Mouse (Mus musculus) myocyte (in vitro differentiated cells): ENCODE measurements around the gene Myo18a. TPM values are rescaled to one million over a fixed set of nuclear protein-coding genes. Genes with fewer than 3 reads are reported as not detected.
A peak's percentile ranks its signal among the peaks of the same experiment; 100 is the strongest.

Source experiments
- H3K27me3 ChIP-seq: one replicate; pipeline ENCODE4 v1.6.1; 2011; ENCODE audit not compliant: control insufficient read depth, insufficient read depth, insufficient read length
- H3K36me3 ChIP-seq: one replicate; pipeline ENCODE4 v1.6.1; 2011; ENCODE audit not compliant: control insufficient read depth, insufficient read depth
- H3K4me2 ChIP-seq: one replicate; pipeline ENCODE4 v1.6.1; 2011; ENCODE audit warnings: low read depth, control low read depth
- H3K4me3 ChIP-seq: one replicate; pipeline ENCODE4 v1.5.1; 2011; ENCODE audit warnings: mild to moderate bottlenecking, control low read depth, moderate library complexity
- H3K79me2 ChIP-seq: one replicate; pipeline ENCODE4 v1.6.1; 2011; ENCODE audit not compliant: control insufficient read depth, insufficient read depth
- H3ac ChIP-seq: one replicate; pipeline ENCODE4 v1.6.1; 2011; ENCODE audit not compliant: control insufficient read depth, insufficient read length
- CEBPB ChIP-seq: IDR thresholded peaks from 2 replicates; pipeline ENCODE4 v1.6.1; 2011; ENCODE audit warnings: mild to moderate bottlenecking, moderate library complexity; ENCODE audit not compliant: poor library complexity, insufficient read depth, severe bottlenecking
- E2F4 ChIP-seq: IDR thresholded peaks from one replicate; pipeline ENCODE4 v1.6.1; 2011; ENCODE audit warnings: mild to moderate bottlenecking, control low read depth, moderate library complexity; ENCODE audit not compliant: insufficient read depth
- MAX ChIP-seq: IDR thresholded peaks from one replicate; pipeline ENCODE4 v1.6.1; 2011; ENCODE audit warnings: low read depth, mild to moderate bottlenecking, control low read depth
- MYOD1 ChIP-seq, 3 experiments: IDR thresholded peaks; one replicate each; pipeline ENCODE4 v1.6.1; 2011; ENCODE audit warnings: control low read depth in 2 of 3, low read depth in 2 of 3, mild to moderate bottlenecking in 2 of 3, moderate library complexity in 1 of 3; ENCODE audit not compliant: insufficient read length in 2 of 3, control insufficient read depth in 1 of 3
- MYOG ChIP-seq, 3 experiments: IDR thresholded peaks; one replicate each; pipeline ENCODE4 v1.6.1; 2011; ENCODE audit warnings: control low read depth in 2 of 3, low read depth in 2 of 3, mild to moderate bottlenecking in 2 of 3; ENCODE audit not compliant: insufficient read length in 2 of 3, control insufficient read depth in 1 of 3, insufficient read depth in 1 of 3
- POLR2A ChIP-seq: IDR thresholded peaks from one replicate; pipeline ENCODE4 v1.6.1; 2011; ENCODE audit warnings: low read depth, mild to moderate bottlenecking, control low read depth, moderate library complexity; ENCODE audit not compliant: insufficient read length
- POLR2AphosphoS2 ChIP-seq: IDR thresholded peaks from one replicate; pipeline ENCODE4 v1.6.1; 2011; ENCODE audit warnings: low read depth, control low read depth; ENCODE audit not compliant: insufficient read length
- REST ChIP-seq: IDR thresholded peaks from one replicate; pipeline ENCODE4 v1.6.1; 2011; ENCODE audit warnings: mild to moderate bottlenecking, control low read depth, moderate library complexity; ENCODE audit not compliant: insufficient read depth, insufficient read length
- SRF ChIP-seq: IDR thresholded peaks from one replicate; pipeline ENCODE4 v1.6.1; 2011; ENCODE audit warnings: low read depth; ENCODE audit not compliant: control insufficient read depth, insufficient read length
- TCF12 ChIP-seq: IDR thresholded peaks from one replicate; pipeline ENCODE4 v1.6.1; 2011; ENCODE audit warnings: mild to moderate bottlenecking, control low read depth; ENCODE audit not compliant: poor library complexity, insufficient read depth, severe bottlenecking
- TCF3 ChIP-seq: IDR thresholded peaks from one replicate; pipeline ENCODE4 v1.6.1; 2011; ENCODE audit warnings: low read depth, control low read depth; ENCODE audit not compliant: insufficient read length
- USF1 ChIP-seq: IDR thresholded peaks from one replicate; pipeline ENCODE4 v1.6.1; 2011; ENCODE audit warnings: low read depth, mild to moderate bottlenecking, control low read depth, moderate library complexity
- polyA plus RNA-seq: library from polyadenylated mRNA; unstranded; fragments of >200 nt; fragmentation: generic; extraction: Trizol; gene quantifications from one replicate; pipeline ENCODE4 v1.2.1, GENCODE M21; 2012; ENCODE audit warnings: missing spikeins

Gene Myo18a
- polyA plus RNA-seq, 1 experiment = 169 TPM

DNA sequence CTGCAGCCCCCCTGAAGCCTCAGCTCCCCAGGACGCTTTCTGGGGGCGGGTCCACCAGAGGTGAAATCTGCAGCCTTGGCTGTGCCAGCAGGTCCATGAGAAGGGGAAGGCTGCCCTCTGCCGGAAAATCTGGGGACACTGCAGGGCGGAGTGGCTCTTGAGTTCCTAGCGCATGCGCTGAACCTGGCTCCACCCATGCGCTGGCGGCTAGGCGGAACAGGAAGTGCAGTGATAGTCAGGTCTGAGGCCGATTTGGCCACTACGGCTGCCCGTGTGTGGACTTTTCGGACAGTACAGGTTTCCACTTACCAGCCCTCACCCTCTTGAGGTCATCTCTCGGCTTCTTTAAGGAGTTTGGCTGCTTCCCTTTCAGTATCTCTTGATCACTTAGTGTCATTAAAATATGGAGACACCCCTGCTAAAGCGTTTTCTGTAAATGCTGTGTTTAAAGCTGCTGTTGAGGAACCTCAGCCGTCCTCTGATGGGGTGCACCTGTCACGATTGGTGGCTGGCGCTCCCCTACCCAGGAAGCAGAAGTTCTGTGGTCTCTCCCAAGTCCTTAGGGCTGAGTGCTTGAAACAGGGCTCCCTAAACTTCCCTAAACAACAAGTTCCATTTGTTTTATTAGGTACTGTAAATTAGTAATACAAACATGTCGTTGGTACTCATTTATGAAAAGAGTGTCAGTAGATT lies 30.3 kb downstream of the Myo18a start:
- peak; percentile 94 for TF ChIP-seq POLR2AphosphoS2
- TF ChIP-seq MYOD1 (IDR thresholded peaks at IDR 0.05; ENCODE audit: control insufficient read depth in 1 of 3, insufficient read length in 2 of 3, low read depth in 2 of 3) = peak in 1 of 3 experiments; percentile 46
- TF ChIP-seq E2F4 = no peak
- peak; percentile 94 for TF ChIP-seq POLR2A
- TF ChIP-seq MYOG (IDR thresholded peaks at IDR 0.05; ENCODE audit: control insufficient read depth in 1 of 3, insufficient read depth in 1 of 3, insufficient read length in 2 of 3, low read depth in 2 of 3) = peak in 1 of 3 experiments; percentile 38
- Histone ChIP-seq H3K79me2 (peaks cover 10% of the 10 kb centered on the region), H3K4me2 (peak overlapping the region; percentile 95), H3ac (no peak overlapping the region), H3K4me3 (peak overlapping the region; percentile 16), H3K36me3 (no peaks in the 10 kb centered on the region), H3K27me3 (no peaks in the 10 kb centered on the region)

DNA sequence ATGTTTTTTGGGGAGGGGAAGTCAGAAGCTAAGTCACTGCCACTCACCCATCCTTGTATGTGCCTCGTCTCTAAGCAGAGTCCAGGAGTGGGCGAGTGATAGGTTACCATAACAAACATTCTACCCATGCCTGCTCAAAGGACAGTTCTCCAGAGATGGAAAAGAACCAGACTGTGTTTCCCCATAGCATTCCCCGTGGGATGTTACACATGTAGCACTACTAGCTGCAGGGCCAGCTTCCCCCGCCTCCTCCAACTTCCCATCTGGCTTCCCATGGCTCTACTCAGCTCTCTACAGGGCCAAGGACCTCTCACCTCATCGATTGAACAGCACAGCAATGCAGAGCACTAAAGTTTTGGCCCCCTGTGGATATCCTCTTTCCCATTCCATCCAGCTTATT lies 32.2 kb downstream of the Myo18a start:
- TF ChIP-seq CEBPB = no peak
- no peak for TF ChIP-seq POLR2A
- TF ChIP-seq TCF3 = no peak
- TF ChIP-seq TCF12 = no peak
- no peak for TF ChIP-seq SRF
- no peak for TF ChIP-seq MAX
- TF ChIP-seq E2F4 = no peak
- TF ChIP-seq MYOD1 (IDR thresholded peaks at IDR 0.05; ENCODE audit: control insufficient read depth in 1 of 3, insufficient read length in 2 of 3, low read depth in 2 of 3) = no peak
- TF ChIP-seq REST = no peak
- TF ChIP-seq MYOG (IDR thresholded peaks at IDR 0.05; ENCODE audit: control insufficient read depth in 1 of 3, insufficient read depth in 1 of 3, insufficient read length in 2 of 3, low read depth in 2 of 3) = no peak
- no peak for TF ChIP-seq USF1
- no peak for TF ChIP-seq POLR2AphosphoS2
- Histone ChIP-seq H3K4me3 (no peak overlapping the region), H3ac (no peak overlapping the region), H3K79me2 (peaks cover 10% of the 10 kb centered on the region), H3K4me2 (no peak overlapping the region), H3K36me3 (no peaks in the 10 kb centered on the region), H3K27me3 (no peaks in the 10 kb centered on the region)

DNA sequence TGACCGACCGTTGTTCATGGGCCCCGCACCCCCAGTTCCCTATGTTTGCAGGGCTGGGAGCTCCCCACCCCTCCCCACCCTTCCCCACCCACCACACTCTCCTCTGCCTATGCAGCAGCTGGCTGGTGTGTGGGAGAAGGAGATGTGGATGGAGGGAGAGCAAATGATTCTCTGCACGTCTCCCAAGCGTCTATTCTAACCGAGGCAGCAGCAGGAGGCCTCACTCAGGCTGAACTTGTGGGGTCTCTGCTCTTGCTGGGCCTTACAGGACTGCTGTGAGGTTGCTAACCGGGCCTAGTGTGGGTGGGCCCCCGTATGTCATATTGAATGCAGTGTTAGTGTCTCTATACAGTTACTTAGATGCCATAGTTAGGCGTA lies 37.4 kb downstream of the Myo18a start:
- H3ac ChIP-seq = peak overlapping the region; percentile 9
- H3K4me2 ChIP-seq = peak overlapping the region; percentile 91
- H3K79me2 ChIP-seq = peaks cover 39% of the 10 kb centered on the region
- no peaks in the 10 kb centered on the region for H3K27me3 ChIP-seq
- TF ChIP-seq SRF (no peak), MYOD1 (IDR thresholded peaks at IDR 0.05; ENCODE audit: control insufficient read depth in 1 of 3, insufficient read length in 2 of 3, low read depth in 2 of 3) (peak in 1 of 3 experiments; percentile 30)
- no peaks in the 10 kb centered on the region for H3K36me3 ChIP-seq
- H3K4me3 ChIP-seq = peak overlapping the region; percentile 47

DNA sequence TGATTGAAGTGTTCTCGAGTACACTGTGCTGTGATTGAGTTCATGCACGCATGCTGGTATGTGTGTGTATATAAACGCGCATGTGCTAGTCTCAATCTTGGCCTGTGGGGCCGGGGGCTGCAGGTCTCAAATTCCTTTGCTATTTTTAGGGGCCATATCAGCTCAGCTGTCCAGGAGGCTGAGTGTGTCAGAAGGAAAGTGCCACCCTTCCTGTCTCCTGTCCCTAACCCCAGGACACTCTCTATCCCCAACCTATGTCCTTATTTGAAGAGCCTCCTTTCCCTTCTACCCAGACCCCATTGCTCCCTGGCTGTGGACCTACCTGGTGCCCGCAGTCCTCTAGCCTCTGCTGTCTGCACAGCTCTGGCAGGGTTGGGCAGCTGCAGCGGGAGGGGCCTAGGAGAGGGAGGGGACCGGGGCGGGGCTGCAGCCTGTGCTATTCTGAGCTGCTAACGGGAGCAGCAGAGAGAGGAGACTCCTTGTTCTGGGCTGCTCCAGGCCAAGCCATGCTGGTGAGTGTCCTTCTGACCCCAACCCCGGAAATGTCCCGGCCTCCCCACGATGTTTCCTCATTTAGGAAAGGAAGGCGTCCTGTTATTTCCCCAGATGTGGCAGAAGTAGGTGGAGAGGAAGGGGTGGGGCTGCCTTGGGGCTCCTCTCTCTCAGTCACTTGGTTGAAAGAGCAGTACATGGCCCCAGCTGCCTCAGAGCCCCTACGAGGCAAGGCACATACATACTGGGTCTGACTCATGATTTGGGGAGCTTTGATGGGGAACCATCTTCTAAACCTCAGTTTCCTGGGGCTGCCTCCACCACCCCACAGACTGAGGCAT lies 38.0 kb downstream of the Myo18a start:
- peak overlapping the region; percentile 91 for H3K4me2 ChIP-seq
- peak overlapping the region; percentile 47 for H3K4me3 ChIP-seq
- H3K36me3 ChIP-seq = no peaks in the 10 kb centered on the region
- TF ChIP-seq E2F4 (no peak), TCF12 (peak; percentile 39), MYOG (IDR thresholded peaks at IDR 0.05; ENCODE audit: control insufficient read depth in 1 of 3, insufficient read depth in 1 of 3, insufficient read length in 2 of 3, low read depth in 2 of 3) (peak in 1 of 3 experiments; percentile 67), POLR2A (peak; percentile 89), POLR2AphosphoS2 (peak; percentile 95), MYOD1 (IDR thresholded peaks at IDR 0.05; ENCODE audit: control insufficient read depth in 1 of 3, insufficient read length in 2 of 3, low read depth in 2 of 3) (peak; percentile 3 to 67 (median 48))
- H3K27me3 ChIP-seq = no peaks in the 10 kb centered on the region
- peak overlapping the region; percentile 9 for H3ac ChIP-seq
- peaks cover 45% of the 10 kb centered on the region for H3K79me2 ChIP-seq

DNA sequence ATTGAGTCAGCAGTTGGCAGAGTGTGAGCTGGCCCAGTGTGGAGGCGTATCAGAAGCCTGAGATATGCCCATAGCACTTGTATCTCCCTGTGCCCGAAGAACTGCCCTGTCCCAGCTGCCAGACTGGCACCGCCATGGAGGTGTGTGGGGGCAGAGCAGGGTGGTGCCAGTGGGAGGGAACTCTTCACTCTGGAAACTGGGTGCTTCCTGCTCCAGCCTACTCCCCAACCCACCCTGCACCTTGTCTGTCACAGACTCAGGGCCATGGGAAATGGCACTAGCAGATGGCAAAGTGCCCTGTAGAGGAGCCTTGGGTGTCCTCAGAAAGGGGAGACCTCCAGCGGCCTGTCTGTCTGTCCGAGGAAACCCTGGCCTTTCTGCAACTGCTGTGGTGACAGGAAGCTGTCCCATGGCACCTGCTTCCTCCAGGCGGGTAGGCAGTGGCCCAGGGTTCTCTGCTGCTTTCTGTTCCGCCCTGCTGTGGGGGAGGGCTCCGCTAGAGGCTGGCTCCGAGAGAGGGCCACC lies 39.4 kb downstream of the Myo18a start:
- no peak overlapping the region for H3ac ChIP-seq
- peak overlapping the region; percentile 91 for H3K4me2 ChIP-seq
- no peaks in the 10 kb centered on the region for H3K27me3 ChIP-seq
- H3K4me3 ChIP-seq = peak overlapping the region; percentile 47
- peak in 2 of 3 experiments; percentile 28 to 70 for TF ChIP-seq MYOD1 (IDR thresholded peaks at IDR 0.05; ENCODE audit: control insufficient read depth in 1 of 3, insufficient read length in 2 of 3, low read depth in 2 of 3)
- TF ChIP-seq TCF3 = no peak
- peak in 1 of 3 experiments; percentile 57 for TF ChIP-seq MYOG (IDR thresholded peaks at IDR 0.05; ENCODE audit: control insufficient read depth in 1 of 3, insufficient read depth in 1 of 3, insufficient read length in 2 of 3, low read depth in 2 of 3)
- TF ChIP-seq POLR2AphosphoS2 = no peak
- TF ChIP-seq MAX = no peak
- no peak for TF ChIP-seq REST
- TF ChIP-seq USF1 = no peak
- no peak for TF ChIP-seq TCF12
- no peak for TF ChIP-seq SRF
- TF ChIP-seq E2F4 = no peak
- peak; percentile 39 for TF ChIP-seq POLR2A
- TF ChIP-seq CEBPB = no peak
- peaks cover 58% of the 10 kb centered on the region for H3K79me2 ChIP-seq
- H3K36me3 ChIP-seq = no peaks in the 10 kb centered on the region
